Mouse (Mus musculus) CH12.LX (cell line): Measurements from ENCODE around the gene Phc1. TPM values are rescaled to one million over a fixed set of nuclear protein-coding genes. Genes with fewer than 3 reads are reported as not detected.

ENCODE experiments used
- DNase-seq: peaks from one replicate; pipeline ENCODE4 v3.0.0-alpha.2; 2013; ENCODE audit errors: extremely low read depth
- H3K27ac ChIP-seq: 2 replicates; pipeline ENCODE4 v1.5.1; 2012; ENCODE audit warnings: low read depth, mild to moderate bottlenecking, control low read depth, moderate library complexity; ENCODE audit not compliant: insufficient read depth
- H3K27me3 ChIP-seq: replicated peaks from 2 replicates; pipeline ENCODE3; 2012; ENCODE audit warnings: inconsistent platforms
- H3K36me3 ChIP-seq, 2 experiments: replicated peaks in 1 of 2; 2 replicates each; pipeline versions ENCODE3 to v1.6.1; 2012; ENCODE audit warnings: inconsistent platforms in 1 of 2, low read length in 1 of 2, mild to moderate bottlenecking in 1 of 2, mixed read lengths in 1 of 2, moderate library complexity in 1 of 2; ENCODE audit not compliant: control insufficient read depth in 1 of 2, insufficient read depth in 1 of 2
- H3K4me1 ChIP-seq, 2 experiments: 2 replicates each; pipeline ENCODE4 v1.6.1; 2012; ENCODE audit warnings: inconsistent platforms in 1 of 2, moderate library complexity in 1 of 2; ENCODE audit not compliant: insufficient read depth in 2 of 2, control insufficient read depth in 1 of 2
- H3K4me2 ChIP-seq: 2 replicates; pipeline ENCODE4 v1.6.1; 2012; ENCODE audit warnings: low read depth, mild to moderate bottlenecking, control low read depth; ENCODE audit not compliant: poor library complexity, insufficient read depth, severe bottlenecking
- H3K4me3 ChIP-seq, 3 experiments: fragments of 150-350 bp in 1 of 3; sonication (generic) in 1 of 3; replicated peaks in 1 of 3; 2 replicates each; pipeline versions ENCODE3 to v1.5.1; 2011 to 2012; ENCODE audit warnings: low read depth in 2 of 3, low read length in 2 of 3, mild to moderate bottlenecking in 2 of 3, moderate library complexity in 2 of 3, control low read depth in 1 of 3, improper control_type of control experiment in 1 of 3, inconsistent platforms in 1 of 3, mixed read lengths in 1 of 3; ENCODE audit not compliant: poor library complexity in 1 of 3
- H3K79me2 ChIP-seq: replicated peaks from 2 replicates; pipeline ENCODE4 v1.6.1; 2012; ENCODE audit warnings: mild to moderate bottlenecking, moderate library complexity; ENCODE audit not compliant: control insufficient read depth, poor library complexity, insufficient read depth, severe bottlenecking; ENCODE audit errors: extremely low read depth
- H3K9ac ChIP-seq: 2 replicates; pipeline ENCODE4 v1.6.1; 2012; ENCODE audit warnings: low read depth, mild to moderate bottlenecking, control low read depth, moderate library complexity; ENCODE audit not compliant: insufficient read depth
- H3K9me3 ChIP-seq: replicated peaks from 2 replicates; pipeline ENCODE3; 2012; ENCODE audit warnings: low read length, inconsistent platforms, mixed read lengths
- BHLHE40 ChIP-seq: IDR thresholded peaks from 2 replicates; pipeline ENCODE4 v1.6.1; 2011; ENCODE audit warnings: mild to moderate bottlenecking, low read depth, low read length, improper control_type of control experiment
- CHD2 ChIP-seq: IDR thresholded peaks from 2 replicates; pipeline ENCODE4 v1.6.1; 2011; ENCODE audit warnings: low read length, improper control_type of control experiment
- CTCF ChIP-seq, 2 experiments: IDR thresholded peaks in 1 of 2; conservative IDR thresholded peaks in 1 of 2; 2 replicates each; pipeline ENCODE4 v1.5.1; 2011 to 2012; ENCODE audit warnings: low read depth in 2 of 2, low read length in 2 of 2, improper control_type of control experiment in 1 of 2, inconsistent platforms in 1 of 2, mild to moderate bottlenecking in 1 of 2, moderate library complexity in 1 of 2
- GABPA ChIP-seq: IDR thresholded peaks from 2 replicates; pipeline ENCODE4 v1.6.1; 2012; ENCODE audit warnings: low read depth, low read length, improper control_type of control experiment, inconsistent platforms; ENCODE audit not compliant: insufficient replicate concordance
- JUN ChIP-seq: IDR thresholded peaks from 2 replicates; pipeline ENCODE4 v1.6.1; 2011; ENCODE audit warnings: low read depth, mild to moderate bottlenecking, low read length, improper control_type of control experiment, moderate library complexity; ENCODE audit not compliant: insufficient read depth
- JUND ChIP-seq: conservative IDR thresholded peaks from 2 replicates; pipeline ENCODE4 v1.6.1; 2011; ENCODE audit warnings: low read depth, low read length, improper control_type of control experiment
- MAX ChIP-seq: IDR thresholded peaks from 2 replicates; pipeline ENCODE4 v1.6.1; 2011; ENCODE audit warnings: low read length, improper control_type of control experiment
- MXI1 ChIP-seq: IDR thresholded peaks from 2 replicates; pipeline ENCODE4 v1.6.1; 2011; ENCODE audit warnings: mild to moderate bottlenecking, low read depth, low read length, improper control_type of control experiment
- NELFE ChIP-seq: IDR thresholded peaks from 2 replicates; pipeline ENCODE4 v1.6.1; 2011; ENCODE audit warnings: low read depth, low read length, improper control_type of control experiment
- NRF1 ChIP-seq: IDR thresholded peaks from 2 replicates; pipeline ENCODE4 v1.6.1; 2014; ENCODE audit warnings: low read depth, mild to moderate bottlenecking, inconsistent platforms, low read length, improper control_type of control experiment, moderate library complexity
- POLR2AphosphoS2 ChIP-seq: IDR thresholded peaks from 2 replicates; pipeline ENCODE4 v1.6.1; 2011; ENCODE audit warnings: low read depth, low read length, improper control_type of control experiment
- TBP ChIP-seq: conservative IDR thresholded peaks from 2 replicates; pipeline ENCODE4 v1.6.1; 2011; ENCODE audit warnings: low read depth, low read length, improper control_type of control experiment
- UBTF ChIP-seq: IDR thresholded peaks from 2 replicates; pipeline ENCODE4 v1.6.1; 2012; ENCODE audit warnings: low read depth, mild to moderate bottlenecking, inconsistent platforms, low read length, improper control_type of control experiment, moderate library complexity
- USF1 ChIP-seq: IDR thresholded peaks from 2 replicates; pipeline ENCODE4 v1.6.1; 2014; ENCODE audit warnings: low read depth, mild to moderate bottlenecking, inconsistent platforms, low read length, improper control_type of control experiment
- ZMIZ1 ChIP-seq: IDR thresholded peaks from 2 replicates; pipeline ENCODE4 v1.6.1; 2012; ENCODE audit warnings: low read depth, mild to moderate bottlenecking, inconsistent platforms, low read length, improper control_type of control experiment
- dilution Hi-C: fragments of 300-500 bp; cut with MboI; formaldehyde crosslinking; loops from 2 replicates; pipeline ENCODE4 v1.14.3; 2020; ENCODE audit warnings: low sequenced_read_pairs; ENCODE audit not compliant: extremely low pct_unique_long_range_greater_than_20kb, extremely low pct_ligation_motif_present
- in situ Hi-C: fragments of 300-500 bp; cut with MboI; formaldehyde crosslinking; loops from 3 replicates; pipeline ENCODE4 v1.14.3; 2019; ENCODE audit warnings: low sequenced_read_pairs, low pct_ligation_motif_present, low pct_unique_long_range_greater_than_20kb, mixed read lengths
- polyA plus RNA-seq: library from polyadenylated mRNA; unstranded; fragments of >175 nt; gene quantifications from 2 replicates; pipeline ENCODE4 v1.2.1, GENCODE M21; 2012; ENCODE audit warnings: low read depth; ENCODE audit not compliant: insufficient read length
- total RNA-seq, 2 experiments: library from RNA; depleted of rRNA; stranded (reverse); fragments of 300-350 nt in 1 of 2; fragments of >200 nt in 1 of 2; gene quantifications; 2 replicates each; pipeline ENCODE4 v1.2.3; 2012 to 2014

The Phc1 gene
- total and polyA plus RNA-seq, 3 experiments: 2.9 to 13.8 (median 6.5) TPM

DNA sequence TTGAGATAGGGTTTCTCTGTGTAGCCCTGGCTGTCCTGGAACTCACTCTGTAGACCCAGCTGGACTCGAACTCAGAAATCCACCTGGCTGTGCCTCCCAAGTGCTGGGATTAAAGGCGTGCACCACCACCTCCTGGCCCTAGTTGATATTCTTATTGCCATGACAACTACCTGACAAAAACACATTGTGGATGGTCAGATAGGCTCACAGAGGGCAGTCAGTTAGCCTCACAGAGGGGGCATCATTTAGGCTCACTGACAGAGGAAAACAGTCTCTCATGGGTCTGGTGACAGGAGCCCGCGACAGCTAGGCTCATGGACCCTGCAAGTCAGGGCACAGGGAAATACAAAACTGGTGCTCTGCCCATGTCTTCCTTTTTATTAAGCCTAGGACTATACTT lies 56.1 kb downstream of the Phc1 start:
- Histone ChIP-seq H3K4me1 (peaks cover 4 to 34% of the 10 kb centered on the region in 2 experiments), H3K27me3 (no peaks in the 10 kb centered on the region), H3K4me2 (no peak overlapping the region), H3K9ac (no peak overlapping the region), H3K79me2 (no peaks in the 10 kb centered on the region), H3K27ac (no peak overlapping the region), H3K36me3 (no peaks in the 10 kb centered on the region), H3K9me3 (no peaks in the 10 kb centered on the region), H3K4me3 (no peak overlapping the region)
- dilution Hi-C loops (no loop called here), in situ Hi-C loops (no loop called here)
- TF ChIP-seq NELFE: no peak
- no peak for TF ChIP-seq MXI1
- no peak for TF ChIP-seq TBP
- TF ChIP-seq NRF1: no peak
- no peak for TF ChIP-seq CHD2
- no peak for TF ChIP-seq GABPA
- TF ChIP-seq MAX: no peak
- no peak for TF ChIP-seq JUND
- TF ChIP-seq CTCF (conservative IDR thresholded peaks at IDR 0.05 in 1 of 2, IDR thresholded peaks at IDR 0.05 in 1 of 2; ENCODE audit: low read depth in 2 of 2, low read length in 2 of 2): no peak
- TF ChIP-seq UBTF: no peak
- TF ChIP-seq JUN: no peak
- no peak for DNase-seq

DNA sequence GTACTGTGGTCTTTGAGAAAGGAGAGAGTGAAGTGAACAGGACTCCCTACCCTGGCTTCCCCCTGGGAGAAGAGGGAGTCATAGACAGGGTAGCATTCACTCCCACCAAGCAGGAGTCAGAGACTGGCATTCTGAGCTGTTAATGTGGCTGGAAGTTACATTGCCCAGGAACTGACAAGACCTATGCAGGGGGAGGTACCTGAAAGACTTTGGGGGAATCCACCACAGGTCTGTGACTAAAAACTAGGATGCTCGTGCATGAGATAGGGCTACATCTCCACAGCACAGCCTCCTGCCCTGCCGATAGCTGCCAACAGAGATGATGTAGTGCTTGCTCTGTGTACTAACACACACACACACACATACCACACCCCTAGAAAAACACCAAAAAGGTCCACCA lies 56.9 kb downstream of the Phc1 start:
- dilution Hi-C loops: no loop called here
- H3K4me2 ChIP-seq: no peak overlapping the region
- no peaks in the 10 kb centered on the region for H3K36me3 ChIP-seq
- H3K4me1 ChIP-seq: peaks cover 4 to 25% of the 10 kb centered on the region in 2 experiments
- in situ Hi-C loops: no loop called here
- H3K27ac ChIP-seq: no peak overlapping the region
- no peak for DNase-seq
- H3K9ac ChIP-seq: no peak overlapping the region
- H3K4me3 ChIP-seq: no peak overlapping the region
- H3K27me3 ChIP-seq: no peaks in the 10 kb centered on the region
- H3K9me3 ChIP-seq: no peaks in the 10 kb centered on the region
- H3K79me2 ChIP-seq: no peaks in the 10 kb centered on the region
- TF ChIP-seq POLR2AphosphoS2 (no peak), NELFE (no peak), ZMIZ1 (no peak), BHLHE40 (peak; percentile 46; the same call in 1 of the 2 replicates)

DNA sequence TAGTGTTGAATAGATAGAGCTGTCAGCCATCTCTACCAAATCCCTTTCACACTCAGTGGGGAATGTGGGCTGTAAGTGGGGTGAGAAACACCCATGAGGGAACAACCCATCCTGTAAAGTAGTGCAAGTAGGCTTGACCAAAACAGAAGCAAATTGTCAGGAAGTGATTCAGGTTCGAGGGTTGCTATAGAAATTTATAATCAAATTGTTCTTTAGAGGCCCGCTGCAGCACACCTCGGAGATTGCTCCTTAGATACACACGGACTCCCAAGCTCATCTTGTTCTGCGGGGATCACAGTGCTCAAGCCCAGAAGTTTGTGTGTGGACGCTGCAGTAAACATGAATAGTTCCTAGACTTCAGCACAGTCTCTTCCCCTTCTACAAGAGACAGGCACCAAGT lies 57.6 kb downstream of the Phc1 start, which contains the start of gene Klrg1:
TSS of gene Klrg1 (minus strand) at position 101 of the 400 bp plus-strand sequence.
- Histone ChIP-seq H3K9me3 (no peaks in the 10 kb centered on the region), H3K27ac (no peak within 1 kb of the TSS), H3K27me3 (no peaks in the 10 kb centered on the region), H3K9ac (no peak within 1 kb of the TSS), H3K36me3 (no peaks in the 10 kb centered on the region), H3K4me2 (no peak within 1 kb of the TSS), H3K4me3 (no peak within 1 kb of the TSS), H3K79me2 (no peaks in the 10 kb centered on the region), H3K4me1 (peaks cover 4 to 19% of the 10 kb centered on the region in 2 experiments)
- in situ Hi-C loops (no loop called here), dilution Hi-C loops (no loop called here)
- no peak for DNase-seq
- TF ChIP-seq USF1: no peak
